Mouse (Mus musculus): ENCODE results near the gene BB287469.
"Not testable (repeated sequence)": the region's sequence is repeated elsewhere in the genome, so short reads cannot be mapped to it uniquely, and the experiment has no call there.

DNA sequence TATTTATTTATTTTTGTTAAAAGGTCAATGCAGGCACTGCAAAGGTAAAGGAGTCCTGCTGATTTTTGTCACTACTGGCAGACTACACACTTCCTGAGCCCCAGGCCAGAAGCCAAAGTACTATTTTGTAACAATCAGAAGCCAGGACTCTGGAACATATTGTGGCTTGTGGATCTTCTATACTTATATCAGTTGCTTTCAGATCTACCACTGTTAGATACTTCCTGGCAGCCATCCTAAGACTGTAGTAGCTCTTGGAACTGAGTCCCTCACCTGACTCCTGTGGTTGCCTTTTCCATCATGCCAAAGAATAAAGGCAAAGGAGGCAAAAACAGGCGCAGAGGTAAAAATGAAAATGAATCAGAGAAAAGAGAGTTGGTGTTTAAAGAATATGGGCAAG lies 21.2 kb upstream of the BB287469 start, which contains the start of gene Gm21936:
- TF ChIP-seq CTCF (IDR thresholded peaks at IDR 0.05); POLR2A (IDR thresholded peaks at IDR 0.05; ENCODE audit: insufficient read depth, low read depth, low read length); EP300 (IDR thresholded peaks at IDR 0.05; ENCODE audit: insufficient read depth, low read depth, low read length): not testable (repeated sequence)

Measured in heart, adult 2 months (tissue).